Mouse (Mus musculus) intestine, embryonic 16.5 days (tissue): Measurements from ENCODE around the gene Naf1. TPM values are rescaled to one million over a fixed set of nuclear protein-coding genes. Genes with fewer than 3 reads are reported as not detected.

Source experiments
- ATAC-seq: fragments of 200-750 bp; cut with Nextera tagmentation; 2 replicates; pipeline ENCODE4 v1.8.0; 2017; ENCODE audit warnings: moderate TSS enrichment, moderate library complexity
- H3K27ac ChIP-seq: fragments of 300-500 bp; sonication (generic); 2 replicates; pipeline ENCODE4 v1.5.1; 2014; ENCODE audit warnings: mild to moderate bottlenecking, low read length
- H3K27me3 ChIP-seq: fragments of 300-500 bp; sonication (generic); replicated peaks from 2 replicates; pipeline ENCODE4 v1.6.1; 2014; ENCODE audit warnings: low read length, control low read depth, mixed read lengths; ENCODE audit not compliant: control insufficient read depth, insufficient read depth
- H3K36me3 ChIP-seq: fragments of 300-500 bp; sonication (generic); 2 replicates; pipeline ENCODE4 v1.6.1; 2014; ENCODE audit warnings: low read length, control low read depth; ENCODE audit not compliant: control insufficient read depth, insufficient read depth
- H3K4me1 ChIP-seq: fragments of 300-500 bp; sonication (generic); 2 replicates; pipeline ENCODE4 v1.6.1; 2014; ENCODE audit warnings: low read length, control low read depth, mixed read lengths; ENCODE audit not compliant: control insufficient read depth, insufficient read depth
- H3K4me2 ChIP-seq: fragments of 300-500 bp; sonication (generic); 2 replicates; pipeline ENCODE4 v1.6.1; 2014; ENCODE audit warnings: low read depth, low read length, control low read depth
- H3K4me3 ChIP-seq: fragments of 300-500 bp; sonication (generic); 2 replicates; pipeline ENCODE4 v1.5.1; 2014; ENCODE audit warnings: mild to moderate bottlenecking, low read length
- H3K9ac ChIP-seq: fragments of 300-500 bp; sonication (generic); 2 replicates; pipeline ENCODE4 v1.6.1; 2014; ENCODE audit warnings: low read depth, low read length
- H3K9me3 ChIP-seq: fragments of 300-500 bp; sonication (generic); 2 replicates; pipeline ENCODE4 v1.6.1; 2016; ENCODE audit warnings: low read length, control low read depth; ENCODE audit not compliant: control insufficient read depth
- WGBS: fragments of 180-500 bp; shearing (Covaris S2); extraction: QIAGEN DNeasy Blood & Tissue Kit; methylation state at CpG from one replicate; pipeline ENCODE4 v1.1.7; 2014; 5-methylcytosine and 5-hydroxymethylcytosine counted together
- polyA plus RNA-seq: library from polyadenylated mRNA; unstranded; fragments of >200 nt; fragmentation: Nextera tagmentation; extraction: Ambion mirVana; gene quantifications from 2 replicates; pipeline ENCODE4 v1.2.1, GENCODE M21; 2015

Naf1 gene
- polyA plus RNA-seq, 1 experiment from 2014 or later = 1.8 TPM

DNA sequence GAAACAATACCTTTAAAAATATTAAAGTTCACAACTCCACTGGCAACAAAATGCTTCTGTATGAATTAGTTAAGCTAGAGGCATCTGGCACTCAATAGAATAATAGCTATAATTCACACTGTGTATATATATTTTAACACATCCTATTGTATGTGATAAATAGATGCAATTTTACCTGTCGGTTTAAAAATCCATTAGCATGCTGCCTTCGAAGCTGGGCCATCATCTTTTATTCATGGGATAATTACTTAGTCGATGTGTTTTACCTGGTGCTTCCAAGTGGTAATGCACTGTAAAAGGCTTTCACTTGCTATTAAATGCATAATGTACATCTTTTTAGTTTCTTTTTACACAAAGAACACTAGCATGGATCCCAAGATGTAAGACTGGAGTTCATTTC lies 76.2 kb downstream of the Naf1 start:
- ATAC-seq = no peak
- H3K4me2 ChIP-seq = no peak overlapping the region
- H3K9ac ChIP-seq = no peak overlapping the region
- H3K4me1 ChIP-seq = no peaks in the 10 kb centered on the region
- no peak overlapping the region for H3K27ac ChIP-seq
- H3K36me3 ChIP-seq = no peaks in the 10 kb centered on the region
- no peaks in the 10 kb centered on the region for H3K27me3 ChIP-seq
- H3K4me3 ChIP-seq = no peak overlapping the region
- H3K9me3 ChIP-seq = no peaks in the 10 kb centered on the region; the same call in 1 of the 2 replicates
- 78% methylated on average over 3 of the region's 3 CpGs for WGBS

Other genes with a start within 250 kb of the Naf1 start
- 0.07 and 0.13 TPM in 2 replicates for gene Npy5r, start 172.1 kb upstream of the Naf1 start, polyA plus RNA-seq
- gene Npy1r, start 163.0 kb upstream of the Naf1 start, polyA plus RNA-seq = 1.3 TPM in 2 replicates